Mouse (Mus musculus): ENCODE measurements at regions not wholly inside any gene's neighbourhood (a gene's known extent, or its start where the extent isn't known, plus 50 kb on each side); places are given as distances from the start of the nearest gene placed in this dataset.

- no peak for DNase-seq
Measured at GRCm38 (mm10) chr4:125439856-125440255, 50.6 kb upstream of the Grik3 start.

- no peak for DNase-seq
Measured at GRCm38 (mm10) chr4:125437161-125437822, 53.2 kb upstream of the Grik3 start.

GRCm38 (mm10) chr4:125433511-125433910 lies 57.0 kb upstream of the Grik3 start:
- DNase-seq = no peak

- DNase-seq = no peak
Measured at GRCm38 (mm10) chr4:125431648-125432047, 58.9 kb upstream of the Grik3 start.

GRCm38 (mm10) chr4:125430845-125431244 lies 59.7 kb upstream of the Grik3 start:
- no peak for DNase-seq

- DNase-seq = no peak
Measured at GRCm38 (mm10) chr4:125428736-125429135, 61.8 kb upstream of the Grik3 start.

GRCm38 (mm10) chr4:125420561-125421241 lies 69.8 kb upstream of the Grik3 start:
- peak in 1 of 2 experiments; percentile 20 for DNase-seq

- no peak for DNase-seq
Measured at GRCm38 (mm10) chr4:125419491-125420255, 70.8 kb upstream of the Grik3 start.

- no peak for DNase-seq
Measured at GRCm38 (mm10) chr4:125415308-125415707, 75.2 kb upstream of the Grik3 start.

- DNase-seq = no peak
Measured at GRCm38 (mm10) chr4:125413833-125414719, 76.4 kb upstream of the Grik3 start.

- no peak for DNase-seq
Measured at GRCm38 (mm10) chr4:125410736-125411441, 79.6 kb upstream of the Grik3 start.

GRCm38 (mm10) chr4:125399376-125400112 lies 91.0 kb upstream of the Grik3 start:
- DNase-seq = no peak

- no peak for DNase-seq
Measured at GRCm38 (mm10) chr4:125397007-125397461, 93.5 kb upstream of the Grik3 start.

- DNase-seq = no peak
Measured at GRCm38 (mm10) chr4:125391269-125391668, 99.2 kb upstream of the Grik3 start.

- DNase-seq = no peak
Measured at GRCm38 (mm10) chr4:125385811-125386210, 104.7 kb upstream of the Grik3 start.

- no peak for DNase-seq
Measured at GRCm38 (mm10) chr4:125364011-125364410, 126.5 kb upstream of the Grik3 start.

- no peak for DNase-seq
Measured at GRCm38 (mm10) chr4:125361611-125362520, 128.6 kb upstream of the Grik3 start.

- DNase-seq = no peak
Measured at GRCm38 (mm10) chr4:125358356-125358755, 132.1 kb upstream of the Grik3 start.

GRCm38 (mm10) chr4:125356441-125356840 lies 134.1 kb upstream of the Grik3 start:
- no peak for DNase-seq

- no peak for DNase-seq
Measured at GRCm38 (mm10) chr4:125354742-125355141, 135.8 kb upstream of the Grik3 start.
